Mouse (Mus musculus) ES-E14 (cell line): ENCODE data around the gene Ndufs4.

Source experiments
- CHD2 ChIP-seq: IDR thresholded peaks from 2 replicates; pipeline ENCODE4 v1.6.1; 2014; ENCODE audit warnings: mild to moderate bottlenecking, low read depth, low read length, inconsistent platforms
- HCFC1 ChIP-seq: IDR thresholded peaks from 2 replicates; pipeline ENCODE4 v1.6.1; 2012; ENCODE audit warnings: low read length, inconsistent platforms, borderline replicate concordance; ENCODE audit not compliant: insufficient read depth
- MAFK ChIP-seq: IDR thresholded peaks from 2 replicates; pipeline ENCODE4 v1.6.1; 2014; ENCODE audit warnings: mild to moderate bottlenecking, low read depth, low read length, inconsistent platforms; ENCODE audit not compliant: insufficient read depth
- ZC3H11A ChIP-seq: IDR thresholded peaks from 2 replicates; pipeline ENCODE4 v1.6.1; 2012; ENCODE audit warnings: low read depth, mild to moderate bottlenecking, inconsistent platforms, low read length, borderline replicate concordance
- ZNF384 ChIP-seq: IDR thresholded peaks from 2 replicates; pipeline ENCODE4 v1.6.1; 2012; ENCODE audit warnings: low read depth, low read length, inconsistent platforms

GRCm38 (mm10) chr13:114394784-114395183 lies 6.7 kb upstream of the Ndufs4 start:
- TF ChIP-seq HCFC1 (no peak), MAFK (no peak), CHD2 (no peak), ZNF384 (no peak), ZC3H11A (no peak)
